Mouse (Mus musculus): ENCODE results near the gene Arsj. TPM values are rescaled to one million over a fixed set of nuclear protein-coding genes. Genes with fewer than 3 reads are reported as not detected.

Arsj gene
- polyA plus RNA-seq, 2 experiments = 5.3 to 6.5 TPM

DNA sequence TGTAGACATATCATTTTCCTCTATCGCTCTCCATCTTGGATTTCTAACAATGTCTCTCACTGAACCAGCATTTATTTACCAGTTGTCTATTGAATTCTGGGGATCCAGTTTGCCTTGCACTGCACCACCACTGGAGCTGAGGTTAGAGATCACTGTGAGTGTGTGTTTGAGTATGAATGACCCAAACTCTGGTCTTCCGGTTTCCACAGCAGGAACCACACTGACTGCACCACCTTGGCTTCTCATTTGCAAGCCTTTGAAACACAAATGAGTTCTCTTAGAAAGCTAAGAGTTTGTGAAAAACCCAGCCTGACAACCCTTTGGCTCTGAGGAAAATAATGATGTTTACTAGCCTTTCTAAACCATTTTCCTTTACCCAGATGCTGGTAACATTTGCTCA, 86.0 kb downstream of the Arsj start:
- no peaks in the 10 kb centered on the region for H3K36me3 ChIP-seq (ENCODE audit: control insufficient read depth, insufficient read depth, low read length)

DNA sequence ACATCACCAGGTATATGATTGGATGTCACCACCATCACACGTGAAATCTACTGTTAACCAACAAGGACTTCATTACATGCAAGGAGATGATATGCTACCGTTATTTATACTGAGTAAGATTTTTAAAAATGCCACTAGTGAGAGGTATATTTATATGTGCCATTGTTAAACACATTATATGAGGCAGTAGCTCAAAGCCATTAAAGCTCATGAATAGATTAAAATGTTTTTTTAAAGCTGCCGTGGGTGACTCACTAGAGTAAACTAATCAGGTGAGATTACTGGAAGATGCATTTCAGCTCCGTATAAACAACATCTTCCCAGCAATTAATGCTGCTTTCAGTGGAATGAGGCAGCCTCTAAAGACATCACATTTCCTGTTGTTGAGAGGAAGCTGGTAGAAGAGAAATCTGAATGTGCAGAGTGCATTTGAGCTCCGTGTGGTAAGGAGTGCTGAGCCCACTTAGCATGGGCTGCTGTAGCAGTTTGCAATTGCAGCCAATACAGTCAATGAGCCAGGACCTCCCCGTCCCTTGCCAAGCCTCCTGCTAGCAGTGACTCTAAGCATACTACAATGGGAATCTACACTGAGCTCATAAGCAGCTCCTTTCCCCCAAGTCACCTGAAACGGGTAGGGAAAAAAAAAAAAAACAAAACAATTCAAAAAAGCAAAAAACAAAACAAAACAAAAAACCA, 92.5 kb downstream of the Arsj start:
- Histone ChIP-seq H3K36me3 (ENCODE audit: control insufficient read depth, insufficient read depth, low read length) (no peaks in the 10 kb centered on the region), H3K4me2 (replicated peaks; ENCODE audit: low read depth, low read length, severe bottlenecking) (no peak overlapping the region), H3K4me3 (replicated peaks; ENCODE audit: low read length) (no peak overlapping the region), H3K9ac (ENCODE audit: low read depth, low read length, severe bottlenecking) (no peak overlapping the region), H3K4me1 (ENCODE audit: control insufficient read depth, insufficient read depth, low read length) (no peaks in the 10 kb centered on the region), H3K27ac (replicated peaks; ENCODE audit: low read depth, low read length) (no peak overlapping the region), H3K27me3 (ENCODE audit: control insufficient read depth, insufficient read depth, low read length) (no peaks in the 10 kb centered on the region), H3K9me3 (ENCODE audit: control insufficient read depth, low read length) (no peaks in the 10 kb centered on the region)
- ATAC-seq (ENCODE audit: low FRiP score, low read depth) = no peak
- no peak for DNase-seq (ENCODE audit: low spot score)
- TF ChIP-seq POLR2A (IDR thresholded peaks at IDR 0.05; ENCODE audit: borderline replicate concordance, extremely low read depth, insufficient read depth, insufficient read length) = no peak
- 55% methylated on average over 7 of the region's 7 CpGs for WGBS

More for the DNA sequence above, 86.0 kb downstream of the Arsj start:
- Histone ChIP-seq H3K9me3 (ENCODE audit: control insufficient read depth, low read length) (no peaks in the 10 kb centered on the region), H3K4me3 (replicated peaks; ENCODE audit: low read length) (no peak overlapping the region), H3K27ac (replicated peaks; ENCODE audit: low read depth, low read length) (no peak overlapping the region), H3K9ac (ENCODE audit: low read depth, low read length, severe bottlenecking) (no peak overlapping the region), H3K4me2 (replicated peaks; ENCODE audit: low read depth, low read length, severe bottlenecking) (no peak overlapping the region), H3K27me3 (ENCODE audit: control insufficient read depth, insufficient read depth, low read length) (no peaks in the 10 kb centered on the region), H3K4me1 (ENCODE audit: control insufficient read depth, insufficient read depth, low read length) (no peaks in the 10 kb centered on the region)
- TF ChIP-seq POLR2A (IDR thresholded peaks at IDR 0.05; ENCODE audit: borderline replicate concordance, extremely low read depth, insufficient read depth, insufficient read length) = no peak
- no peak for ATAC-seq (ENCODE audit: low FRiP score, low read depth)
- 55% methylated on average over 2 of the region's 2 CpGs for WGBS
- no peak for DNase-seq (ENCODE audit: low spot score)

- TF ChIP-seq POLR2A (IDR thresholded peaks at IDR 0.05; ENCODE audit: borderline replicate concordance, extremely low read depth, insufficient read depth, insufficient read length) = no peak
- Histone ChIP-seq H3K27me3 (ENCODE audit: control insufficient read depth, insufficient read depth, low read length) (no peaks in the 10 kb centered on the region), H3K4me1 (ENCODE audit: control insufficient read depth, insufficient read depth, low read length) (no peaks in the 10 kb centered on the region), H3K9me3 (ENCODE audit: control insufficient read depth, low read length) (no peaks in the 10 kb centered on the region), H3K4me3 (replicated peaks; ENCODE audit: low read length) (no peak overlapping the region), H3K27ac (replicated peaks; ENCODE audit: low read depth, low read length) (no peak overlapping the region), H3K36me3 (ENCODE audit: control insufficient read depth, insufficient read depth, low read length) (no peaks in the 10 kb centered on the region), H3K9ac (ENCODE audit: low read depth, low read length, severe bottlenecking) (no peak overlapping the region), H3K4me2 (replicated peaks; ENCODE audit: low read depth, low read length, severe bottlenecking) (no peak overlapping the region)
- ATAC-seq (ENCODE audit: low FRiP score, low read depth) (no peak), DNase-seq (ENCODE audit: low spot score) (no peak)
- WGBS = 74% methylated on average over 4 of the region's 4 CpGs
These were observed 99.8 kb downstream of the Arsj start for GRCm38 (mm10) chr3:126463119-126463815.

DNA sequence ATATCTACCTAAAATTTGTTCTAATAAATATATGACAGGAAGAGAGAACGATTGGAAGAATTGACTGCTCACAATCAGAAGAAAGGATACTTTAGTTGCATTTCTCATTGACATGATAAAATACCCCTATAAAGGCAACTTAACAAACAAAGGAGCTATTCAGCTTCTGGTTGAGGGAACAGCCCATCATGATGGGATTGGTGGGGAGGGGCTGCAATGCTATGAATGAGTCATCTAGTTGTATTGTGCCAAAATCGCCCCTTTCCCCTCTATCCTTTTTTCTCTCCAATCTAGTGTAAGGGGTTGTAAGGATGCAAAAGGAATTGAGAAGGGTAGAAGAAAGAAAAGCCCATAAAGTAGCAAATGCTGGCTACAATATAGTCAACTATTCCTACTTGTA, 100.8 kb downstream of the Arsj start:
- Histone ChIP-seq H3K27ac (replicated peaks; ENCODE audit: low read depth, low read length) (no peak overlapping the region), H3K4me2 (replicated peaks; ENCODE audit: low read depth, low read length, severe bottlenecking) (no peak overlapping the region), H3K27me3 (ENCODE audit: control insufficient read depth, insufficient read depth, low read length) (no peaks in the 10 kb centered on the region), H3K9me3 (ENCODE audit: control insufficient read depth, low read length) (no peaks in the 10 kb centered on the region), H3K4me3 (replicated peaks; ENCODE audit: low read length) (no peak overlapping the region), H3K36me3 (ENCODE audit: control insufficient read depth, insufficient read depth, low read length) (no peaks in the 10 kb centered on the region), H3K9ac (ENCODE audit: low read depth, low read length, severe bottlenecking) (no peak overlapping the region), H3K4me1 (ENCODE audit: control insufficient read depth, insufficient read depth, low read length) (no peaks in the 10 kb centered on the region)
- 76% methylated on average over 2 of the region's 2 CpGs for WGBS
- DNase-seq (ENCODE audit: low spot score) (no peak), ATAC-seq (ENCODE audit: low FRiP score, low read depth) (no peak)
- TF ChIP-seq POLR2A (IDR thresholded peaks at IDR 0.05; ENCODE audit: borderline replicate concordance, extremely low read depth, insufficient read depth, insufficient read length) = no peak

Other genes with a start within 250 kb of the Arsj start
- 40.0 and 46.0 TPM in 2 replicates for gene Camk2d, start 232.6 kb downstream of the Arsj start, polyA plus RNA-seq (2012; rRNA removed)
- gene Camk2d, start 232.6 kb downstream of the Arsj start, polyA plus RNA-seq (2014; fragmentation: Nextera tagmentation; extraction: Ambion mirVana) = 37.4 and 43.4 TPM in 2 replicates

Data from limb, embryonic 14.5 days (tissue).